In the genomic region with DNA sequence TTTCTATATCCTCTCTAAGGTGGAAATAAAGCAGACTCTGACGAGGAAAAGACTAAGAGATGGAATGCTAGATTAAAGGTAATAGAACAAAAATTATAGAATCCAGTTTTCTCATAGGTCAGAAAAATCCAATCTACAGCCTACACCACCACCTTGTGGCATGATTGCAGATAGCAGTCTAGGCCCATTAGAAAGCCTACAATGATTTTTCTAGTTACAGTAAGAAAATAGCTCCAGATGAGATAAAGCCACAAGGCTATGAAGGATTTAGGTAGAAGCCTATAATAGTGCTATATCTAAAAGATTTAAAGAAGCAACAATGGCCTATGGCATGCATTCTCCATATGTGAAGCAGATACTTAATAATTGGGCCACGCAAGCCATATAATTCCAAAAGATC, we compare ENCODE assay signal across 11 mouse cellular contexts. TPM values are rescaled to one million over a fixed set of nuclear protein-coding genes. Genes with fewer than 3 reads are reported as not detected.
DNase-seq lines count a peak whose midpoint lies in the region; ATAC-seq and TF ChIP-seq lines count a peak whose summit lies in the region.
"Had no signal": no experiment of that assay in that cellular context is flagged by ENCODE, and none has a peak within 500 bp of the region (broad histone marks: within the 10 kb centered on the region; RNA-seq: fewer than 3 reads in every experiment).

No protein-coding gene starts in this region.

- WGBS in kidney, postnatal 0 days, result 57% methylated on average over 2 of the region's 2 CpGs

- no peak for ATAC-seq in kidney, postnatal 0 days (replicated peaks; ENCODE audit: low FRiP score, low read depth)
- no peak for ATAC-seq in activated CD4-positive, CD25-positive, alpha-beta regulatory T cell, adult 4 months

- no peak overlapping the region for H3K4me3 ChIP-seq in kidney, postnatal 0 days (replicated peaks; ENCODE audit: low read depth, low read length)

- peak; percentile 84 for TF ChIP-seq CTCF in kidney, postnatal 0 days (IDR thresholded peaks at IDR 0.05; ENCODE audit: low read depth)

- H3K36me3 ChIP-seq in kidney, postnatal 0 days (ENCODE audit: insufficient read depth, low read length), result no peaks in the 10 kb centered on the region

- no peaks in the 10 kb centered on the region for H3K9me3 ChIP-seq in kidney, postnatal 0 days (replicated peaks; ENCODE audit: low read length)

- DNase-seq in gastrocnemius, postnatal 10 days, result peak; percentile 34
- no peak for DNase-seq in gastrocnemius, adult 8-10 months (ENCODE audit: low spot score in 2 of 2)
- peak; percentile 15 for DNase-seq in thymus, postnatal 0 days (ENCODE audit: low spot score)
- DNase-seq in thymus, postnatal 14 days, result no peak
- peak; percentile 29 to 70 for DNase-seq in cerebellum, postnatal 25 days
- peak; percentile 64 for DNase-seq in kidney, postnatal 0 days (ENCODE audit: low spot score)
- peak; percentile 44 for DNase-seq in lung, postnatal 14 days

- no peak overlapping the region for H3K27ac ChIP-seq in kidney, postnatal 0 days

- H3K9ac ChIP-seq in kidney, postnatal 0 days (ENCODE audit: low read depth, low read length), result no peak overlapping the region

- no peak overlapping the region for H3K4me2 ChIP-seq in kidney, postnatal 0 days (ENCODE audit: low read length)

- no peaks in the 10 kb centered on the region for H3K27me3 ChIP-seq in kidney, postnatal 0 days (ENCODE audit: insufficient read depth, low read length)

- no peaks in the 10 kb centered on the region for H3K4me1 ChIP-seq in kidney, postnatal 0 days (replicated peaks; ENCODE audit: insufficient read depth, low read length)

RNA-seq across cellular contexts. Expression of a gene that starts 13.6 kb away (rescaled TPM):
- total RNA-seq in gastrocnemius, postnatal 10 days (2021), result not detected
- total RNA-seq in gastrocnemius, adult 8-10 months (2022), result not detected
- polyA plus RNA-seq in thymus, postnatal 0 days (2015; fragmentation: Nextera tagmentation; extraction: Ambion mirVana), result not detected in 2 replicates
- polyA plus RNA-seq in kidney, postnatal 0 days (2015; fragmentation: Nextera tagmentation; extraction: Ambion mirVana), result not detected in 2 replicates
- not detected for polyA plus RNA-seq in activated CD4-positive, CD25-positive, alpha-beta regulatory T cell, adult 4 months (2017; shearing (Covaris generic))
- total RNA-seq: adrenal gland, adult 18-20 months; neutrophil, adult 5-6 weeks had no signal
- polyA plus RNA-seq: large intestine, adult 2 months had no signal

Comparison
In these comparisons a context has a peak if more than half of its experiments do, and no peak if none do; other contexts are left out.
1. DNase-seq: peak in gastrocnemius, postnatal 10 days (single experiment), thymus, postnatal 0 days (single experiment), cerebellum, postnatal 25 days (2 of 2), kidney, postnatal 0 days (single experiment) and lung, postnatal 14 days (single experiment); none in gastrocnemius, adult 8-10 months (0 of 2) and thymus, postnatal 14 days (single experiment).